Mouse (Mus musculus) kidney, embryonic 14.5 days (tissue): Measurements from ENCODE around the gene Qtrt2. TPM values are rescaled to one million over a fixed set of nuclear protein-coding genes. Genes with fewer than 3 reads are reported as not detected.

ENCODE experiments used
- ATAC-seq: fragments of 200-750 bp; cut with Nextera tagmentation; 2 replicates; pipeline ENCODE4 v1.8.0; 2017; ENCODE audit warnings: moderate number of reproducible peaks, mild to moderate bottlenecking, moderate TSS enrichment, moderate library complexity; ENCODE audit not compliant: low FRiP score, low TSS enrichment
- H3K27ac ChIP-seq: fragments of 300-500 bp; sonication (generic); 2 replicates; pipeline ENCODE4 v1.5.1; 2014; ENCODE audit warnings: low read depth, mild to moderate bottlenecking, low read length, moderate library complexity, mixed read lengths
- H3K27me3 ChIP-seq: fragments of 300-500 bp; sonication (generic); 2 replicates; pipeline ENCODE4 v1.6.1; 2014; ENCODE audit warnings: mild to moderate bottlenecking, low read length; ENCODE audit not compliant: control insufficient read depth, insufficient read depth
- H3K36me3 ChIP-seq: fragments of 300-500 bp; sonication (generic); 2 replicates; pipeline ENCODE4 v1.6.1; 2014; ENCODE audit warnings: low read length, mixed read lengths; ENCODE audit not compliant: control insufficient read depth, insufficient read depth
- H3K4me1 ChIP-seq: fragments of 300-500 bp; sonication (generic); 2 replicates; pipeline ENCODE4 v1.6.1; 2014; ENCODE audit warnings: low read length, mixed read lengths; ENCODE audit not compliant: control insufficient read depth, insufficient read depth
- H3K4me2 ChIP-seq: fragments of 300-500 bp; sonication (generic); replicated peaks from 2 replicates; pipeline ENCODE4 v1.6.1; 2014; ENCODE audit warnings: low read depth, mild to moderate bottlenecking, low read length
- H3K4me3 ChIP-seq: fragments of 300-500 bp; sonication (generic); 2 replicates; pipeline ENCODE4 v1.5.1; 2014; ENCODE audit warnings: mild to moderate bottlenecking, low read length
- H3K9ac ChIP-seq: fragments of 300-500 bp; sonication (generic); 2 replicates; pipeline ENCODE4 v1.6.1; 2014; ENCODE audit warnings: low read depth, mild to moderate bottlenecking, low read length, moderate library complexity
- H3K9me3 ChIP-seq: fragments of 300-500 bp; sonication (generic); 2 replicates; pipeline ENCODE4 v1.6.1; 2016; ENCODE audit warnings: low read length; ENCODE audit not compliant: control insufficient read depth
- WGBS: fragments of 180-500 bp; shearing (Covaris S2); extraction: QIAGEN DNeasy Blood & Tissue Kit; methylation state at CpG from one replicate; pipeline ENCODE4 v1.1.7; 2014; 5-methylcytosine and 5-hydroxymethylcytosine counted together
- polyA plus RNA-seq: library from polyadenylated mRNA; unstranded; fragments of >200 nt; fragmentation: Nextera tagmentation; extraction: Ambion mirVana; gene quantifications from 2 replicates; pipeline ENCODE4 v1.2.1, GENCODE M21; 2014

The Qtrt2 gene
- polyA plus RNA-seq, 1 experiment from 2014 or later: 46.2 TPM

- H3K4me2 ChIP-seq: no peak overlapping the region
- no peaks in the 10 kb centered on the region for H3K9me3 ChIP-seq
- H3K27me3 ChIP-seq: no peaks in the 10 kb centered on the region
- no peaks in the 10 kb centered on the region for H3K4me1 ChIP-seq
- H3K9ac ChIP-seq: no peak overlapping the region
- ATAC-seq: no peak
- no peak overlapping the region for H3K4me3 ChIP-seq
- H3K27ac ChIP-seq: no peak overlapping the region
- no peaks in the 10 kb centered on the region for H3K36me3 ChIP-seq
- WGBS: 91% methylated on average over 6 of the region's 6 CpGs
These were observed 108.2 kb downstream of the Qtrt2 start for GRCm38 (mm10) chr16:43818404-43818803.

GRCm38 (mm10) chr16:43816321-43816720 is 110.3 kb downstream of the Qtrt2 start:
- H3K9me3 ChIP-seq: no peaks in the 10 kb centered on the region
- no peaks in the 10 kb centered on the region for H3K36me3 ChIP-seq
- WGBS: 89% methylated on average over 4 of the region's 5 CpGs
- H3K4me1 ChIP-seq: no peaks in the 10 kb centered on the region
- no peak overlapping the region for H3K4me2 ChIP-seq
- H3K27me3 ChIP-seq: no peaks in the 10 kb centered on the region
- no peak overlapping the region for H3K9ac ChIP-seq
- no peak for ATAC-seq
- no peak overlapping the region for H3K27ac ChIP-seq
- H3K4me3 ChIP-seq: no peak overlapping the region

- no peak overlapping the region for H3K4me2 ChIP-seq
- 61% methylated on average over 4 of the region's 4 CpGs for WGBS
- 0 out of 2 replicates have a peak, but pooled peaks have one; percentile 32 for ATAC-seq
These were observed 112.0 kb downstream of the Qtrt2 start for GRCm38 (mm10) chr16:43814644-43815043.

More at GRCm38 (mm10) chr16:43814644-43815043, 112.0 kb downstream of the Qtrt2 start:
- Histone ChIP-seq H3K36me3 (no peaks in the 10 kb centered on the region), H3K4me3 (no peak overlapping the region), H3K9me3 (no peaks in the 10 kb centered on the region), H3K9ac (no peak overlapping the region), H3K27ac (no peak overlapping the region), H3K4me1 (no peaks in the 10 kb centered on the region), H3K27me3 (no peaks in the 10 kb centered on the region)

Other genes with a start within 250 kb of the Qtrt2 start
- gene Drd3, start 172.8 kb downstream of the Qtrt2 start, polyA plus RNA-seq: 0.19 TPM in 1 of 2 replicates, not detected in the other
- gene Ccdc191, start 37.0 kb downstream of the Qtrt2 start, polyA plus RNA-seq: 16.0 and 19.6 TPM in 2 replicates
- 0.81 and 1.6 TPM in 2 replicates for gene Zdhhc23, start 53.0 kb upstream of the Qtrt2 start, polyA plus RNA-seq
- 3.8 and 5.6 TPM in 2 replicates for gene Gramd1c, start 136.5 kb upstream of the Qtrt2 start, polyA plus RNA-seq
- 49.1 and 75.6 TPM in 2 replicates for gene Atp6v1a, start 212.9 kb upstream of the Qtrt2 start, polyA plus RNA-seq
- 70.9 and 77.4 TPM in 2 replicates for gene Naa50, start 213.0 kb upstream of the Qtrt2 start, polyA plus RNA-seq
- gene Usf3, start 246.4 kb upstream of the Qtrt2 start, polyA plus RNA-seq: 5.7 and 6.6 TPM in 2 replicates